Mouse (Mus musculus) brain, embryonic 14.5 days (tissue): ENCODE results near the gene Esrrb.

ENCODE experiments used
- CTCF ChIP-seq: fragments of 200-500 bp; IDR thresholded peaks from 2 replicates; pipeline ENCODE4 v1.5.1; 2012; ENCODE audit warnings: inconsistent platforms, mild to moderate bottlenecking, moderate library complexity, borderline replicate concordance; ENCODE audit not compliant: insufficient read depth, insufficient read length; ENCODE audit errors: extremely low read depth
- POLR2A ChIP-seq: fragments of 200-500 bp; IDR thresholded peaks from 2 replicates; pipeline ENCODE4 v1.6.1; 2012; ENCODE audit warnings: mild to moderate bottlenecking, inconsistent platforms, borderline replicate concordance; ENCODE audit not compliant: poor library complexity, insufficient read depth, insufficient read length, severe bottlenecking; ENCODE audit errors: extremely low read depth

DNA sequence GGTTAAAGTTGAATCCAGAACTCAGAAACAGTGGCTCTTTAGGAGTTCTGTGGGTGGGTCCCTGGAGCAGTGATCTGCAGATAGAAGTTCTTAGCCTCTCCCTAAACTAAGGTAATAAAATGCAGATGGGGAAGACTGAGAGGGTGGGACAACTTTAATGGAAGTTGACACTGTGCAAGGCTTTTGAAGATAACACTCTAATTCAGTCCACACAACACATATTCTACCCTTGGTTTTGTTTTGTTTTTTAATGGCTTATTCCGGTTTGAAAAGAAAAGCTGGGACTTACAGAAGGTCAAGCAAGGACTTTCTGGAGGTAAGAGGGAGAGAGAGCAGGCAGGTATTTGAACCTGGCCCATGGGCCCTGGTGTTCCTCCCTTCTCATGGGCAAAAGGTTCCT lies 94.1 kb downstream of the Esrrb start:
- TF ChIP-seq CTCF (no peak), POLR2A (no peak)
